Mouse (Mus musculus) right cerebral cortex, postnatal 4 days (tissue): ENCODE results near the gene Ppp1r9a.

Experiments
- DNase-seq: peaks from one replicate; pipeline ENCODE4 v3.0.0-alpha.2; 2022

Gene Ppp1r9a

GRCm38 (mm10) chr6:5110715-5111048 lies 208.0 kb downstream of the Ppp1r9a start:
- no peak for DNase-seq

DNA sequence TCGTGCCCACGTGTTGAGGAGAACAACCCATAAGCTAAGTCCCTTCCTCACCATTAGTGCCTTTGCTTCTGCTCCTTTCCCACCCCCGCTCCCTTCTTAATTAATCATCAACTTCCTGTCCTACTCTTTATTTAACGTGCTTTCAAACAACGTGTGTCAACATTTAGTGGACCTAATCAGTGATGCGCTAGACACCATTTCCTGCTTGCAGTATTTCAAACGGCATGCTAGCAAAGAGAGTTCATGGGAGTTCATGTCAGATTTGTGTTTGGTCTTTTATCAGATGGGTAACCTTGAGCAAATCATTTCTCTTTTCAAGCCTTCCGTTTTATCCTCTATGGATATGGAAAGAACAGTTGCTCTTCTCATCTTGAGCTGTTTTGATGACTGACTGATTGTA lies 210.4 kb downstream of the Ppp1r9a start:
- DNase-seq, result no peak

DNA sequence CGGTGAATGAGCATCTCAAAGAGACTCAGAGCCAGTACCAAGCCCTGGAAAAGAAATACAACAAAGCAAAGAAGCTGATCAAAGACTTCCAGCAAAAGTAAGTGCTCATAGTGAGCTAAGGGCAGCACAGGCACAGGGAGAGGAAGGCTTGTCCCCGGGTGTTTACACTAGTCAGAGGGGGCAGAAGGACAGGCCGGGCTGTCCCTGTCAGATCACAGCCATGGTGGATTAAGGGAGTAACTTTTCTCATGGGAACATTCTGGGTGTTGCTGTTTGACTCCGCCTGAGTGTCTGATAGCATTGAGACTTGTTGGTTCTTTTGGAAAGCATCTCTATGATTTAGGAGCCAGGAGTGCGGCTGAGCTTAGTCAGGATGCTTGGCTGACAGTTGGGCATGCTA lies 211.0 kb downstream of the Ppp1r9a start:
- DNase-seq, result no peak

DNA sequence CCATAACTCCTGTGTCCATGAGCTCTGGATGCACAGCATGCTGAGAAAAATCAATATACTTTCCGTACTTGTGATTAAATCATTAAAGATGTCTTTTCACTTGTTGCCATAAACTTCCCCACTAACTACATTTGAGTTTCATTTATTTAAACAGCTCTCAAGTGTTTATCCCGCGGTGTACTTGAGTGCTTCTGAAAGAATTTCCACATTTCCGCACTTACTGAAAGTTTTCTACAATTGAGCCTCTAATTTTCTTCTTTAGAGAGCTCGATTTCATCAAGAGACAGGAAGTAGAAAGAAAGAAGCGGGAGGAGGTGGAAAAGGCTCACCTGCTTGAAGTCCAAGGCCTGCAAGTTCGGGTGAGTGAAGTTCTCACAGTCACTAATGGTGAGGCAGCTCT lies 212.1 kb downstream of the Ppp1r9a start:
- no peak for DNase-seq

GRCm38 (mm10) chr6:5119181-5119910 lies 216.6 kb downstream of the Ppp1r9a start:
- DNase-seq, result no peak

DNA sequence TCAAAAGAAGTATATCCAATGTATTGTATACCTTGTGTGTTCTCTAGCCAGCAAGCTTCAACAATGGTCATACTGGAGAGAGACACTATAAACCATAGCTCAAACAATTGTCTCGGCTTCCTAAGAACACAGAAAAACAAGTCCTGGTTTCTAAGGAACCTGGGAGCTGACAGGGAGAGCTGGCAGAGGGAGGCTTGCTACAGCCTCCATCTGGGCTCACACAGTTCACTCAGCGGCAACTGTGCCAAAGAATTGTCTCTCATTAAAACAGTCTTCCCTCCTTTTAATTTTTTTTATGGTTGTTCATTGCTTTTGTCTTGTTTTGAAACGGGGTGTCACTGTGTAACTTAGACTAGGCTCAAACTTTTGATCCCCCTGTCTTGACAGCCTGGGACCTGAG lies 217.5 kb downstream of the Ppp1r9a start:
- DNase-seq, result no peak

DNA sequence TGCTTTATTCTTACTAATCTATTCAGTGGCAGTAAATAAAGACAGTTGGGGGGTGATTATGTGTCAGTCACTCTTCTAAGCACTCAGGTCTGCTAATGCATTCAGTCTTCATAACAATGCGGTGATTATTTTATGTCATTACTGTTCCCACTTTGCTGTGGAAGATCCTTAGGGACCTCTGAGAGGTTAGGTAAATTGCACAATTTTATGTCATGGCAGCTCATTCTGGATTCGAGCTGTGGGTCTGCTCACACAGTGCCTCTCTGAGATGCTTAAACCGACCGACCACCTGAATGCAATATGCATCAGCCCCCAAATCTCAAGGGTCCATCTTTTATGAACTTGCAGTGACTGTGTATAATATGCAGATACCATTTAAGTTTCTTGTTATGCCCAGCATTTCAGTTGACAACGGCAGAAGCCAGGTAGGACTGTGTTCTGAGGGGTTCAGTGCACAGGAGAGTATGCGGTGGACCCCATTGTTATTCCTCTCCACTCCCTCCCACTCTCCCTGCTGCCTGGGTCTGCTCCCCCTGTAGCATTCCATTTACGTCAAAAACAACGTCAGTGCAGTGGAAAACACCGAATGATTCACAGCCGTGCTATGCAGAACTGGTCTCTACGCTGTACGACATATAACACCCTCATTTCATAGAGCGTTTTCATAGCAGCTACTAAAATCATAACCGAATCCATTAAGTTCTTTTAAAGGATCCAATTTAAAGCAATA lies 226.8 kb downstream of the Ppp1r9a start:
- DNase-seq, result no peak

- DNase-seq, result no peak
These were observed 232.3 kb downstream of the Ppp1r9a start for GRCm38 (mm10) chr6:5134986-5135385.

DNA sequence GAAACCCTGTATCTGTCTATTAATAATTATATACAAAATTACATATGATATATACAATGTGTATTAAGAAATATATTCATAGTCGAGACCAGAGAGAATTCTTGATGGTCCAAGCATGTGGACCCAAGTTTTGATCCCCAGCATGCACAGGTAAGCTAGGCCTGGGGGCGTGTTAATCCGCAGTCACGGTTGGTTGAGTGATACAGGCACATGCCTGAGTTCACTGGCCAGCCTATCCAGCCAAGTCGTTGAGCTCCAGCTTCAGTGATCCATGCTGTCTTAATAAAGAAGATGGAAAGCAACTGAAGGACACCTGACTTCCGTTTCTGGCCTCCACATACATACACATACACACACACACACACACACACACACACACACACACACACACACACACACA lies 233.3 kb downstream of the Ppp1r9a start:
- no peak for DNase-seq

DNA sequence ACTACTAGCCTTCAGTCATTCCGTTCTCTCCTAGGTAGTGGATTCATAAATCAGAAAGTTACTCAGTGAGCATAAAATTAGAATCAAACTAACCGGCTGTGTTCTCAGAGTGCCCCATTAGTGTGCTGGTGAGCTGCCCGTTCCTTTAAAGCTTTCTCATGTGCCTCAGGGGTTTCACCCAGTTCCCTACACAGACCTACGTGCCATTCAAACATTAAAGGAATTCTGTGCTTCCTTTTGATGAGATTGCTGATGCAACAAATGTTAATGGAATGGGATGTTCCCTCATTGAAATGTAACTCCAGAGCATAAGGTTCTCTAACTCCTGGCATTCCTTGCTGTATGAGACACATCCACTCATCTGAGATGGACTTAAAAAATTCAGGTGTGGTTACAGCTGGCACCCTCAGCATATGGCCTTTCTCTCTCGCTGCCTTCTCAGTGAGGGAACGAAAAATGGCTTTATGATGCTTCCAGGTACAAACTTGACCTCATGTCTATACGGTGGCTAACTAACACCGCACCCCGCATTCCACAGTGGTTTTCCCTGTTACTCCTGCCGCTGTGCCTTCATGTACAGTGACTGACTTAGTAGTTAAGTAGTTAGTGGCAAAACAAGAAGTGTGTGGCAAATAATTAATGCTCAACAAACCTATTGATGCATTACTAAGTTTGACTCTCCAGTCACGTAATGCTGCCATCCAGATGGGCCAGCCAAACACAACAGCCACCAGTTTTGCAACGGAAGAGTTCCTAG lies 236.3 kb downstream of the Ppp1r9a start:
- no peak for DNase-seq

GRCm38 (mm10) chr6:5139666-5140065 lies 236.9 kb downstream of the Ppp1r9a start:
- DNase-seq, result no peak

DNA sequence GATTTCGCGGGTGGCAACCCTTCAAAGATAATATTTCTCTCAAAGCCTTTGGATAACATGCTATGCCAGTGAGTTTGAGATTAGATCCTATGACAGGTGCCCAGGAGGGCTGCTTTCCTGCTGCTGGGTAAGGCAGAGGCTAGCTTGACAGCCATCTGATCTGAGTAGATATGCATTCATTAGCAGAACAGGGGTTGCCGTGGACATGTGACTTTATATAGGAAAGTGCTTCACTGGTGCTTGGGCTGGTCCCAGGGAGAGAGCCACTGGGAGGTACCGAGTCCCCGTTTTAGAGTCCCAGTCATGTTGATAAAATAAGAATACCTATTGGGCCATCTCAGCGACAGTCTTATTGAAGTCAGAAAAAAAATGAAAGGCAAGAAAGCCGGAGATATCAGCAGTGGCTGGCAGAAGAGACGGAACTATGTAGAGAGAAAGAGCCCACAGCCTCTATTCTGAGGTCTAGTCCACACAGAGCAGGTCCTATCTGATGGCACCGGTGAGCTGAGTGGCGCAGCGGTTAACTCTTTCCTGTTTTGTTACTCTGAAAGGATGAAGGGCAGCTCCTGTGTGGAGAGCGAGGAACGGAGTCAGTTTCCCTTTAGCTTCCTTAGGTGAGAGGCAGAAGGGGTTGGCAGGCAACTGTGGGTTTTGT lies 244.9 kb downstream of the Ppp1r9a start:
- DNase-seq, result no peak

- DNase-seq, result no peak
These were observed 247.2 kb downstream of the Ppp1r9a start for GRCm38 (mm10) chr6:5149941-5150340.

GRCm38 (mm10) chr6:5151171-5151570 lies 248.5 kb downstream of the Ppp1r9a start:
- DNase-seq, result no peak

DNA sequence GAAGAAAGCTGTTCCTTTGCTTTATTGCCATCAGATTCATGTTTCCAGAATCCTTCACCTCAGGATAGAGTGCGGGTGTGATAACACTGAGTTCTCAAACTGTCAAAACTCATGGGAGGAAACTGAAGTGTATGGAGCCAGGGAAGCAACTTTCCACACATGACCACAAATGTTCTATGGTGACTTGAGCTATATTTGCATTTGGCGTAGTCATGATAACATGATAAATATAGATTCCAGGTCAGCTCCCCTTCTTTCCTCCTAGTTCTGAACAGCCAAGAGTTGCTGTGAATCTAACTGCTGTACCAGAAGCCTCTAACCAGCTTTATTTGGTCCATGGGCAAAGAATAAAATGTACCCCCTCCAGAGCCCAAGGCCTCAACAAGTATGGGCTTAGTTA lies 249.5 kb downstream of the Ppp1r9a start:
- no peak for DNase-seq

GRCm38 (mm10) chr6:5154786-5155185 lies 252.1 kb downstream of the Ppp1r9a start:
- DNase-seq, result no peak

- no peak for DNase-seq
These were observed 252.7 kb downstream of the Ppp1r9a start for GRCm38 (mm10) chr6:5155313-5155927.

GRCm38 (mm10) chr6:5156541-5157425 lies 254.1 kb downstream of the Ppp1r9a start:
- no peak for DNase-seq

GRCm38 (mm10) chr6:5159385-5159791 lies 256.7 kb downstream of the Ppp1r9a start:
- DNase-seq, result no peak

- DNase-seq, result no peak
These were observed 259.3 kb downstream of the Ppp1r9a start for GRCm38 (mm10) chr6:5162052-5162451.

DNA sequence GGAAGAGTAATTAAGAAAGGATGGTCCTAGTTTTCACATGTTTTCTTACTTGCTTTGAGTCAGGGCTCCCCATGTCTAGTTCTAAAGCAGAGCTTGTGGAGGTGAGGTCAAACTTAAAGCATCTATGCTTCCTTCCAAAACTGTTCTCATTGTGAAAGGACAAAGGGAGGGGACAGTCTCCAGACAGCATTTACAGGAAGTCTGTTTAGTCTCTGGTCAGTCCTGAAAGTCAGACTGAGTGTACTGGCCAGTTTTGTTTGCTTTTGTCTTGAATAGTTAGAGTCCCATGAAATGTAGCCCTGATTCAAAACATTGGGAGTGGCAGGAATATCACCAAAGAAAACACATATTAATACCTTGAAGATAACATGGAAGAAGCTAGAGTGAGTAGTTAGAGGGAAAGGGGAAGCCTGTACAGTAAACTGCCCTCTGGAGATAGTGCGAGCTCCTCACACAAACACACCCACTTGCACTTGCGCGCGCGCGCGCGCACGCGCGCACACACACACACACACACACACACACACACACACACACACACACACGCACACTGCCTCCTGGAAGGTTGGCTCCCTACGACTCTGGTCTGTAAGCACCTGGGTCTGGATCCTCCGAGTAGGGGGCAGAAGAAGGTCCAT lies 260.9 kb downstream of the Ppp1r9a start:
- DNase-seq, result no peak
